Mouse (Mus musculus) gastrocnemius, adult 2 months (tissue): ENCODE measurements around the gene Stx4a. TPM values are rescaled to one million over a fixed set of nuclear protein-coding genes. Genes with fewer than 3 reads are reported as not detected.

Experiments used
- DNase-seq: peaks from one replicate; pipeline ENCODE4 v3.0.0; 2022
- H3K27ac ChIP-seq: fragments of 200-600 bp; 2 replicates; pipeline ENCODE4 v1.8.1; 2022; ENCODE audit warnings: mild to moderate bottlenecking
- H3K4me3 ChIP-seq: fragments of 200-600 bp; 2 replicates; pipeline ENCODE4 v1.8.1; 2022; ENCODE audit warnings: mild to moderate bottlenecking, moderate library complexity
- CTCF ChIP-seq: fragments of 200-600 bp; IDR thresholded peaks from 2 replicates; pipeline ENCODE4 v1.8.1; 2022; ENCODE audit warnings: antibody characterized with exemption, mild to moderate bottlenecking, moderate library complexity
- intact Hi-C: fragments of 180-260 bp; cut with DNase I; formaldehyde crosslinking; loops from one replicate; pipeline ENCODE4 v1.15.1; 2025
- total RNA-seq, 2 experiments: library from RNA; stranded (reverse); gene quantifications; 2 replicates each; pipeline ENCODE4 v1.2.3; 2021

Gene Stx4a
- total RNA-seq, 2 experiments from 2014 or later: 55.4 to 59.0 TPM

GRCm38 (mm10) chr7:127800435-127801009, 23.6 kb upstream of the Stx4a start, which contains the start of gene Hsd3b7:
Gene Hsd3b7, plus strand, starts transcription at chr7:127800604.
- intact Hi-C loops: loop anchor here (1.0 to 5.0 kb wide), 3 partner anchors 42 to 135 kb away; no protein-coding TSS in a partner anchor
- TF ChIP-seq CTCF: peak; percentile 99
- Histone ChIP-seq H3K4me3 (peak within 1 kb of the TSS; percentile 72), H3K27ac (peak within 1 kb of the TSS; percentile 88)
- peak; percentile 95 for DNase-seq

- no peak for TF ChIP-seq CTCF
- Histone ChIP-seq H3K27ac (peak overlapping the region; percentile 88), H3K4me3 (peak overlapping the region; percentile 72)
- intact Hi-C loops: loop anchor here (5.0 kb wide), 1 partner anchor 41 kb away; no protein-coding TSS in a partner anchor
- DNase-seq: peak; percentile 66
These were observed 23.0 kb upstream of the Stx4a start for GRCm38 (mm10) chr7:127801010-127801621.

GRCm38 (mm10) chr7:127802313-127802712, 21.8 kb upstream of the Stx4a start:
- intact Hi-C loops: loop anchor here (5.0 kb wide), 1 partner anchor 40 kb away; no protein-coding TSS in a partner anchor
- no peak for DNase-seq
- TF ChIP-seq CTCF: no peak
- Histone ChIP-seq H3K27ac (no peak overlapping the region), H3K4me3 (no peak overlapping the region)

- intact Hi-C loops: no loop called here
- Histone ChIP-seq H3K27ac (no peak overlapping the region), H3K4me3 (no peak overlapping the region)
- TF ChIP-seq CTCF: no peak
- DNase-seq: no peak
These were observed 15.3 kb upstream of the Stx4a start for GRCm38 (mm10) chr7:127808821-127809220.

GRCm38 (mm10) chr7:127809846-127810245, 14.2 kb upstream of the Stx4a start:
- Histone ChIP-seq H3K4me3 (no peak overlapping the region), H3K27ac (no peak overlapping the region)
- no peak for TF ChIP-seq CTCF
- intact Hi-C loops: no loop called here
- no peak for DNase-seq

- Histone ChIP-seq H3K27ac (no peak overlapping the region), H3K4me3 (no peak overlapping the region)
- TF ChIP-seq CTCF: no peak
- no peak for DNase-seq
- intact Hi-C loops: no loop called here
These were observed 13.4 kb upstream of the Stx4a start for GRCm38 (mm10) chr7:127810650-127811049.

- no peak for TF ChIP-seq CTCF
- H3K4me3 ChIP-seq: no peak overlapping the region
- no peak overlapping the region for H3K27ac ChIP-seq
- intact Hi-C loops: no loop called here
- no peak for DNase-seq
These were observed 12.9 kb upstream of the Stx4a start for GRCm38 (mm10) chr7:127811240-127811639.

GRCm38 (mm10) chr7:127812292-127812691, 11.8 kb upstream of the Stx4a start:
- Histone ChIP-seq H3K4me3 (no peak overlapping the region), H3K27ac (no peak overlapping the region)
- intact Hi-C loops: no loop called here
- DNase-seq: peak; percentile 0
- TF ChIP-seq CTCF: no peak

- H3K27ac ChIP-seq: peak overlapping the region; percentile 81
- peak overlapping the region; percentile 56 for H3K4me3 ChIP-seq
- peak; percentile 50 for DNase-seq
- intact Hi-C loops: no loop called here
- no peak for TF ChIP-seq CTCF
These were observed 10.3 kb upstream of the Stx4a start for GRCm38 (mm10) chr7:127813821-127814220.

GRCm38 (mm10) chr7:127814241-127814921, 9.7 kb upstream of the Stx4a start:
- intact Hi-C loops: no loop called here
- peak overlapping the region; percentile 81 for H3K27ac ChIP-seq
- H3K4me3 ChIP-seq: peak overlapping the region; percentile 56
- no peak for TF ChIP-seq CTCF
- peak; percentile 89 for DNase-seq

- Histone ChIP-seq H3K27ac (peak overlapping the region; percentile 81), H3K4me3 (peak overlapping the region; percentile 15; the same call in 1 of the 2 replicates)
- no peak for TF ChIP-seq CTCF
- intact Hi-C loops: no loop called here
- no peak for DNase-seq
These were observed 8.9 kb upstream of the Stx4a start for GRCm38 (mm10) chr7:127815116-127815665.

- H3K27ac ChIP-seq: peak overlapping the region; percentile 81
- intact Hi-C loops: no loop called here
- TF ChIP-seq CTCF: peak; percentile 38
- DNase-seq: peak; percentile 80
- H3K4me3 ChIP-seq: peak overlapping the region; percentile 19; the same call in 1 of the 2 replicates
These were observed 7.9 kb upstream of the Stx4a start for GRCm38 (mm10) chr7:127815954-127816821.
